Mouse (Mus musculus): ENCODE results near the gene Fam172a. TPM values are rescaled to one million over a fixed set of nuclear protein-coding genes. Genes with fewer than 3 reads are reported as not detected.

Fam172a gene
- total and polyA plus RNA-seq, 3 experiments = 3.0 to 9.4 (median 8.5) TPM

DNA sequence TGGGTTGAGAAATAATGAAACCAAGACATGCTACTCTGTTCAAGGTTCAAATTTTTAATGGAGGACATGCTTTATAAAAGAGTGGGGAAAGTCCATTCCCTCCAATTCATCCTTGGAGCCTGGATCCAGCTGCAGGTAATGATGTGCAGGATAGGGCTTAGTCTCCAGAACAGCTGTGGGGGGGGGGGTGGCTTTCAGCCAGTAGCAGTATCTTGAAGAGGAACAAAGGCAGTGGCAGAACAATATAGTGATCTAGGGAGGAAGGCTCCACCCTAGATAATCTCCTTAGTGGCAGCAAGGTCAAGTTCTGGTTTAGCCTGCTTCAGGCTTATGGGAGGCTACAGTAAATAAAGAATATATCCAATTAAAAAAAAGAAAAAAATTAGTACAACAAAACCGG lies 108.6 kb downstream of the Fam172a start:
- no peaks in the 10 kb centered on the region for H3K4me1 ChIP-seq (ENCODE audit: control insufficient read depth, insufficient read depth, low read length)
- 64% methylated on average over 1 of the region's 1 CpGs for WGBS
- intact Hi-C loops (cut with DNase I) = no loop called here

DNA sequence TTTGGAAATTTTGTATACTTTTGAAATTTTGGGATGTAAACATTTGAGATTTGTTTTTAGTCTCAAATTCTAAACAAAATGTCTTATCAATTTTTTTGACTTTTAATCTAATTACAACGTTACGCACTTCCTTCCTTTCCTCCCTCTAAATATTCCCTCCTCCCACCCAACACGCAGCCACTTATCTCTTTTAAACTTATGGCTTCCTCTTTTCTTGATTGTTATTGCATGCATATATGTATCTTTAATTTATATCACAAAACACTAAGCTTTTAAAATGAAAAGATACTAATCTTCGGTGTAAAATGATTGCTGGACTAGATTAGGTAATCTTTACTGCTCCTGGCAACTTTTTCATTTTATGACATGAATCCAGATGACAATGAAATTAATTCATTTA lies 124.3 kb downstream of the Fam172a start:
- DNase-seq = no peak
- no peak overlapping the region for H3K9ac ChIP-seq (ENCODE audit: low read depth, low read length)
- 61% methylated on average over 4 of the region's 4 CpGs for WGBS
- no peaks in the 10 kb centered on the region for H3K27me3 ChIP-seq (ENCODE audit: control insufficient read depth, insufficient read depth, low read length)
- H3K79me2 ChIP-seq (replicated peaks; ENCODE audit: control insufficient read depth, insufficient read depth, low read length) = no peaks in the 10 kb centered on the region
- H3K27ac ChIP-seq = no peak overlapping the region
- intact Hi-C loops (cut with DNase I) = no loop called here
- H3K4me3 ChIP-seq = no peak overlapping the region
- no peaks in the 10 kb centered on the region for H3K36me3 ChIP-seq (ENCODE audit: control insufficient read depth, insufficient read depth, low read length)
- no peak for TF ChIP-seq POLR2A (IDR thresholded peaks at IDR 0.05; ENCODE audit: insufficient read depth, low read depth, low read length)
- no peak for TF ChIP-seq EP300 (IDR thresholded peaks at IDR 0.05; ENCODE audit: insufficient read depth, low read depth, low read length)
- TF ChIP-seq CTCF (IDR thresholded peaks at IDR 0.05) = no peak
- H3K4me1 ChIP-seq (ENCODE audit: control insufficient read depth, insufficient read depth, low read length) = no peaks in the 10 kb centered on the region

More for the DNA sequence above, 108.6 kb downstream of the Fam172a start:
- Histone ChIP-seq H3K4me3 (no peak overlapping the region), H3K9ac (ENCODE audit: low read depth, low read length) (no peak overlapping the region), H3K27me3 (ENCODE audit: control insufficient read depth, insufficient read depth, low read length) (no peaks in the 10 kb centered on the region), H3K36me3 (ENCODE audit: control insufficient read depth, insufficient read depth, low read length) (no peaks in the 10 kb centered on the region), H3K27ac (no peak overlapping the region), H3K79me2 (replicated peaks; ENCODE audit: control insufficient read depth, insufficient read depth, low read length) (no peaks in the 10 kb centered on the region)
- TF ChIP-seq EP300 (IDR thresholded peaks at IDR 0.05; ENCODE audit: insufficient read depth, low read depth, low read length) (no peak), POLR2A (IDR thresholded peaks at IDR 0.05; ENCODE audit: insufficient read depth, low read depth, low read length) (no peak), CTCF (IDR thresholded peaks at IDR 0.05) (no peak)
- no peak for DNase-seq

DNA sequence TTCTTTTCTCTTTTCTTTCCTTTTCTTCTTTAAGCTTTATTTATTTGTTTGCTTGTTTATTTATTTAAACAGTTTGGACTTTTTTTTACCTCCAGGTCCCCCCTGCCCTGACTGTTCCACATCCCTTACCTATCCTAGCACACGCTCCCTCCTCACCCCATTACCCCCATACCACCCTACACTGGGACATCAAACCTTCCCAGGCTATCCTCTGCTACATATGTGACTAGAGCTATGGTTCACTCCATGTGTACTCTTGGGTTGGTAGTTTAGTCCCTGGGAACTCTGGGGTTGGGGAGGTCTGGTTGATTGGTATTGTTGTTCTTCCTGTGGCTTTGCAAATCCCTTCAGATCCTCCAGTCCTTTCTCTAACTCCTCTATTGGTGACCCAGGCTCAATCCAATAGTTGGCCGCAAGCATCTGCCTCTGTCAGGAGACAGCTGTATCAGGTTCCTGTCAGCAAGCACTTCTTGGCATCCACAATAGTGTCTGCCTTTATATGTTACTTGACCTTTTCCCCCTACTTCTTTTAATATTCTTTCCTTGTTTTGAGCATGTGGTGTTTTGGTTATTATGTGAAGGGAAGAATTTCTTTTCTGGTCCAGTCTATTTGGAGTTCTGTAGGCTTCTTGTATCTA lies 141.3 kb downstream of the Fam172a start:
- Histone ChIP-seq H3K4me1 (ENCODE audit: control insufficient read depth, insufficient read depth, low read length) (no peaks in the 10 kb centered on the region), H3K4me3 (no peak overlapping the region), H3K79me2 (replicated peaks; ENCODE audit: control insufficient read depth, insufficient read depth, low read length) (no peaks in the 10 kb centered on the region), H3K27me3 (ENCODE audit: control insufficient read depth, insufficient read depth, low read length) (no peaks in the 10 kb centered on the region), H3K27ac (no peak overlapping the region), H3K36me3 (ENCODE audit: control insufficient read depth, insufficient read depth, low read length) (no peaks in the 10 kb centered on the region), H3K9ac (ENCODE audit: low read depth, low read length) (no peak overlapping the region)
- TF ChIP-seq CTCF (IDR thresholded peaks at IDR 0.05) = no peak
- no peak for TF ChIP-seq POLR2A (IDR thresholded peaks at IDR 0.05; ENCODE audit: insufficient read depth, low read depth, low read length)
- no peak for TF ChIP-seq EP300 (IDR thresholded peaks at IDR 0.05; ENCODE audit: insufficient read depth, low read depth, low read length)
- intact Hi-C loops (cut with DNase I) = no loop called here
- 67% methylated on average over 2 of the region's 2 CpGs for WGBS
- no peak for DNase-seq

DNA sequence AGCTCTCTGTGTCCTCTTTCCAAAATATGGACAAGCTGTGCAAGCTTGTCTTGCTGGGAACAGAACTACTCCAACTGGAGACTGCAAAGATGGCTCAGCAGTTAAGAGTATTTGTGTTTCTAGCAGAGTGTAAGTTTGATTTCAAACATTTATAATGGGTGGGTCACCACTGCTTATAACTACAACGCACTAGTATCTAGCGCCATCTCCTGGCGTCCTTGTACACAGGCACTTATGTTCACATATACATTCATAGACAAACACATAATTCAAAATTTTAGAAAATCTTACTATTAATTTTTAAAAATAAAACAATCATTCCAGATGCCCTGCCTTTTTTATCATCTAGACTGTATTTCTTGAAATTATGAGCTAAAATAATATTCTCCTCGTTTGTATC lies 147.0 kb downstream of the Fam172a start:
- 83% methylated on average over 4 of the region's 4 CpGs for WGBS

DNA sequence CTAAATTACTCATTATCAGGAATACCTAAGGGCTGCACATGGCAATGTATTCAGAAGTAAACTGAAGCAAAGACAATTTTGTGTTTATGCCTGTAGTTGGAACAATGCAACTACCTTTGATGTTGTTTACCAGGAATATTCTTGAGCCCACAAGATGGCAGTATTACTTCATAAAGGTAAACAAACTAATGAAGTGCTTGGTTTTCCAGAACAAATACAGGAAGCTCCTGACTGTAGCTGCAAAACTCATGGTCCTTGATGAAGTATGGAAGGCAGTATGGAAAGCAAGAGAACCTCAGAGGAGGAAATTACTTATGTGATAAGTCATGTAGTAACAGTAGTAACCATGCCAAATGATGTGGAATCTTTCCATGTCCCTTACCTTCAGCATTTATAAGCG lies 163.0 kb downstream of the Fam172a start:
- H3K4me1 ChIP-seq (ENCODE audit: control insufficient read depth, insufficient read depth, low read length) = no peaks in the 10 kb centered on the region
- H3K27me3 ChIP-seq (ENCODE audit: control insufficient read depth, insufficient read depth, low read length) = no peaks in the 10 kb centered on the region
- DNase-seq = no peak
- no peak overlapping the region for H3K4me3 ChIP-seq
- intact Hi-C loops (cut with DNase I) = loop anchor here (10.0 kb wide), 1 partner anchor 340 kb away; no protein-coding TSS in a partner anchor
- no peaks in the 10 kb centered on the region for H3K79me2 ChIP-seq (replicated peaks; ENCODE audit: control insufficient read depth, insufficient read depth, low read length)
- TF ChIP-seq CTCF (IDR thresholded peaks at IDR 0.05) = peak; percentile 69
- no peak for TF ChIP-seq EP300 (IDR thresholded peaks at IDR 0.05; ENCODE audit: insufficient read depth, low read depth, low read length)
- H3K36me3 ChIP-seq (ENCODE audit: control insufficient read depth, insufficient read depth, low read length) = no peaks in the 10 kb centered on the region
- H3K27ac ChIP-seq = no peak overlapping the region
- WGBS = 98% methylated on average over 1 of the region's 1 CpGs
- no peak overlapping the region for H3K9ac ChIP-seq (ENCODE audit: low read depth, low read length)

More for the DNA sequence above, 147.0 kb downstream of the Fam172a start:
- Histone ChIP-seq H3K36me3 (ENCODE audit: control insufficient read depth, insufficient read depth, low read length) (no peaks in the 10 kb centered on the region), H3K9ac (ENCODE audit: low read depth, low read length) (no peak overlapping the region), H3K27me3 (ENCODE audit: control insufficient read depth, insufficient read depth, low read length) (no peaks in the 10 kb centered on the region), H3K4me3 (no peak overlapping the region), H3K27ac (no peak overlapping the region), H3K4me1 (ENCODE audit: control insufficient read depth, insufficient read depth, low read length) (no peaks in the 10 kb centered on the region), H3K79me2 (replicated peaks; ENCODE audit: control insufficient read depth, insufficient read depth, low read length) (no peaks in the 10 kb centered on the region)
- TF ChIP-seq CTCF (IDR thresholded peaks at IDR 0.05) (peak; percentile 45), EP300 (IDR thresholded peaks at IDR 0.05; ENCODE audit: insufficient read depth, low read depth, low read length) (no peak)
- no peak for DNase-seq
- intact Hi-C loops (cut with DNase I) = no loop called here

DNA sequence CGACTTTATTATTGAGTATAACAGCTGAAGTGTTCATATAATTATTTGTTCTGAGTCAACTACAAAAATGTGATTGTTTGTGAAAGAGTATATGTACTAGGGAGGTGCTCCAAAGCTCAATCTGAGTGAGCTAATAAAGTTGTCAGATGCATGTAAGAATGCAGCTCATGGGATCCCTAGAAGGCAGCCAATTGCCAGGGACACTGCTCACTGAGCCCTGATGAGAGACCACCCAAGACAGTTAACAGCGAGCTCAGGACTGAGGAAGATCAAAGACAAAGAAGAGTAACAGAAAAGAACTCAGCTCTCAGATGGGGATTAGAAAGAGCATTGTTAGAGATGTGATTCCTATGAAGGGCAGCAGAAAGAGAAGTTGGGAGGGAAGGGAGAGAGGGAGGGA lies 166.5 kb downstream of the Fam172a start:
- WGBS = 67% methylated on average over 2 of the region's 2 CpGs
- no peaks in the 10 kb centered on the region for H3K79me2 ChIP-seq (replicated peaks; ENCODE audit: control insufficient read depth, insufficient read depth, low read length)
- intact Hi-C loops (cut with DNase I) = loop anchor here (10.0 kb wide), 1 partner anchor 336 kb away; no protein-coding TSS in a partner anchor

More for the DNA sequence above, 166.5 kb downstream of the Fam172a start:
- no peaks in the 10 kb centered on the region for H3K36me3 ChIP-seq (ENCODE audit: control insufficient read depth, insufficient read depth, low read length)
- no peak overlapping the region for H3K9ac ChIP-seq (ENCODE audit: low read depth, low read length)
- no peak for TF ChIP-seq CTCF (IDR thresholded peaks at IDR 0.05)
- TF ChIP-seq POLR2A (IDR thresholded peaks at IDR 0.05; ENCODE audit: insufficient read depth, low read depth, low read length) = no peak
- TF ChIP-seq EP300 (IDR thresholded peaks at IDR 0.05; ENCODE audit: insufficient read depth, low read depth, low read length) = no peak
- H3K4me1 ChIP-seq (ENCODE audit: control insufficient read depth, insufficient read depth, low read length) = no peaks in the 10 kb centered on the region
- DNase-seq = no peak
- no peak overlapping the region for H3K27ac ChIP-seq
- no peak overlapping the region for H3K4me3 ChIP-seq
- H3K27me3 ChIP-seq (ENCODE audit: control insufficient read depth, insufficient read depth, low read length) = no peaks in the 10 kb centered on the region

Measured in heart, adult 2 months (tissue).